Mouse (Mus musculus) MEL (cell line): Measurements from ENCODE around the gene Rhov.

Source experiments
- CTCF ChIP-seq, 3 experiments: IDR thresholded peaks in 2 of 3; conservative IDR thresholded peaks in 1 of 3; 2 replicates each; pipeline ENCODE4 v1.5.1; 2011 to 2012; ENCODE audit warnings: low read length in 3 of 3, low read depth in 2 of 3, mild to moderate bottlenecking in 2 of 3, improper control_type of control experiment in 1 of 3, inconsistent platforms in 1 of 3, mixed read lengths in 1 of 3, moderate library complexity in 1 of 3; ENCODE audit not compliant: control insufficient read depth in 1 of 3, insufficient read depth in 1 of 3, poor library complexity in 1 of 3, severe bottlenecking in 1 of 3
- E2F4 ChIP-seq: IDR thresholded peaks from 2 replicates; pipeline ENCODE4 v1.6.1; 2011; ENCODE audit warnings: low read depth, low read length, improper control_type of control experiment, borderline replicate concordance
- ETS1 ChIP-seq: IDR thresholded peaks from 2 replicates; pipeline ENCODE4 v1.6.1; 2012; ENCODE audit warnings: low read depth, mild to moderate bottlenecking, inconsistent platforms, low read length, improper control_type of control experiment, moderate library complexity
- KAT2A ChIP-seq: conservative IDR thresholded peaks from 2 replicates; pipeline ENCODE4 v1.6.1; 2012; ENCODE audit warnings: low read depth, low read length, improper control_type of control experiment, inconsistent platforms
- MAX ChIP-seq: IDR thresholded peaks from 2 replicates; pipeline ENCODE4 v1.6.1; 2011; ENCODE audit warnings: low read length, improper control_type of control experiment
- POLR2A ChIP-seq, 2 experiments: IDR thresholded peaks; 2 replicates each; pipeline ENCODE4 v1.6.1; 2011 to 2012; ENCODE audit warnings: low read length in 2 of 2, mild to moderate bottlenecking in 2 of 2, control low read depth in 1 of 2, improper control_type of control experiment in 1 of 2, low read depth in 1 of 2, moderate library complexity in 1 of 2; ENCODE audit not compliant: control insufficient read depth in 1 of 2, insufficient read depth in 1 of 2, poor library complexity in 1 of 2
- ZMIZ1 ChIP-seq: IDR thresholded peaks from 2 replicates; pipeline ENCODE4 v1.6.1; 2012; ENCODE audit warnings: low read depth, mild to moderate bottlenecking, inconsistent platforms, low read length, improper control_type of control experiment, moderate library complexity
- ZNF384 ChIP-seq: IDR thresholded peaks from 2 replicates; pipeline ENCODE4 v1.6.1; 2012; ENCODE audit warnings: low read depth, mild to moderate bottlenecking, inconsistent platforms, low read length, improper control_type of control experiment

DNA sequence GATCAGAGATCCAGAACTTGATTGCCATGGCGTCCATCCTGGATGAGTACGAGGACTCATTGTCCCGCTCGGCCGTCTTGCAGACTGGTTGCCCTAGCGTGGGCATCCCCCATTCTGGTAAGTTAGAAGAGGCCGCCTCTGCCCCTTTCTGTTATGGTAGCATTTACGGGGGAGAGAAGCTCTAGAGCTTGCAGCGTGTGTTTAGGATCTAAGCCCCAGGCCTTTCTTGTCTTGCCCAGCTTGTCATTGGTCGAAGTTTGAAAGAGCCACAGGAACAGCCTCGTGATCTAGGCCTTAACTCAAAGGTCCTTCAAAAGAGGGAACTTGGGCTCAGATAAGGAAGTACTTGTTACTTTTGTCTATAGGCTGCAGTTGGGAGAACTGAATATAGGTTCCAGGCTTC is 17.9 kb upstream of the Rhov start:
- TF ChIP-seq ETS1, result peak; percentile 48; the same call in 1 of the 2 replicates
- TF ChIP-seq MAX, result peak; percentile 79; the same call in 1 of the 2 replicates
- TF ChIP-seq KAT2A, result no peak
- TF ChIP-seq ZMIZ1, result no peak
- TF ChIP-seq CTCF (IDR thresholded peaks at IDR 0.05 in 2 of 3, conservative IDR thresholded peaks at IDR 0.05 in 1 of 3; ENCODE audit: control insufficient read depth in 1 of 3, insufficient read depth in 1 of 3, low read depth in 2 of 3, low read length in 3 of 3, poor library complexity in 1 of 3, severe bottlenecking in 1 of 3), result no peak
- peak in 1 of 2 experiments; percentile 22; a peak in 1 of 4 replicates for TF ChIP-seq POLR2A (IDR thresholded peaks at IDR 0.05; ENCODE audit: control insufficient read depth in 1 of 2, insufficient read depth in 1 of 2, low read depth in 1 of 2, low read length in 2 of 2, poor library complexity in 1 of 2)
- TF ChIP-seq ZNF384, result no peak; the same call in 1 of the 2 replicates
- no peak for TF ChIP-seq E2F4
